Mouse (Mus musculus): ENCODE results near the gene 1700057G04Rik.

Gene 1700057G04Rik

DNA sequence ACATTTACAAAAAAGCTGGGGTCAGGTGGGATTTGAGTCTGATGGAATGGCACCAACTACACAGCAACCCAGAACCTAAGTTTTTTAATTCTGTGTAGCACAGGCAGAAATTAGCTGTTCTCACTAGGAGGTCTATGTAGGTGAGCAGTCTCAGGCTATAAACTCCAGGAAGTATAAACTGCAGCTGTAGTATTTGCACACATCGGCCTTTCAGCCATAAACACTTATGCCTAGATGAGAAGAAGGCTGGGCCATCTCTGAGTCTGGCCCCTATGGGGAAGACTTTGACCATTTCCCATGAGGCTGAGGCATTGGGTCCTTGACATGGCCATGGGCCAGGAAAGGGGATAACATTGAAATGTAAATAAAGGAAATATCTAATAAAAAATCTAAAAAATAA, 76.7 kb downstream of the 1700057G04Rik start:
- no peak for DNase-seq (ENCODE audit: low read depth, low spot score)

DNA sequence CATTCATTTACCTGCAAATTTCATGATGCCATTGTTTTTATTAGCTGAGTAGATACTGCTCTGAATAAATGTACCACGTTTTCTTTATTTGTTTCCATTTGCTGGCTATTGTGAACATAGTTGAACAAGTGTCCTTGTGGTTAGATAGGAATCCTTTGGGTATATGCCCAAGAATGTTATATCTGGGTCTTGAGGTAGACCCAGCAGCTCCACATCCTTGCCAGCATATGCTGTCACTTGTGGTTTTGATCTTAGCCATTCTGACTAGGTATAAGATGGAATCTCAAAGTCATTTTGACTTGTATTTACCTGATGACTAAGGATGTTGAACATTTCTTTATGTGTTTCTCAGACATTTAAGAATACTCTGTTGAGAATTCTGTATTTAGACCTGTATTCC, 77.7 kb downstream of the 1700057G04Rik start:
- DNase-seq (ENCODE audit: low read depth, low spot score) = no peak

DNA sequence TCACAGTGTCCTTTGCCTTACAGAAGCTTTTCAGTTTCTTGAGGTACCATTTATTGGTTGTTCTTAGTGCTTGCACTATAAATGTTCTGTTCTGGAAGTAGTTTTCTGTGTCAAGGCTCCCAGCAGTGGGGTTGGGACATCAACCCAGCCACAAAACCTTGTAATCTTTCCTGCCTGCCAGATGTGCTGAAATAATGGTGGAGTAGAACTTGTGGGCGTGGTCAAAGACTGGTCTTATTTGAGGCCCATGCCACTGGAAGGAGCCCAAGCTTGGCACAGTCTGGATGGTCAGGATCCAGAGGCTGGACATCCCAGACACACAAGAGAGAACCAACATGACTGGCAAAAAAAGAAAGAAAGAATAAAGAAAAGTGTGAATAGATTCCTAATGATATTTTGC, 78.2 kb downstream of the 1700057G04Rik start:
- no peak for DNase-seq (ENCODE audit: low read depth, low spot score)

DNA sequence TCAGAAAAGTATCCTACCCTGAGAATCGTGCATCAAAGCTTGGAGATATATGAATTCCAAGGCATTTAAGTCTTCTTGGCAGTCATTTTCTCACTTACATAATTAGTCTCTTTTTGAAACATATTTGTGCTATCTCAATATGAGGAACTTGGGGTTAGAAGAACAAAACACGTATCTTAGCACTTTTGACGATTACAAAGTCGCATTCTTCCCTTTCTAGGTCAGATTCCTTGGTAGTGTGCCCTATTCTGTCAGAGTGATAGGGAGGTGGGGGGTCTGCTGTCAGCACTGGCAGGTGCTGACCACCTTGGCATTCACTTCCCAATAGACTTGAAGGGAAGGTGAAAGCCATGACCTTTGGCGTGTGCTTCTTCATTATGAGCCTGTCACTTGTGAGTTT, 93.5 kb downstream of the 1700057G04Rik start:
- no peak for DNase-seq (ENCODE audit: low read depth, low spot score)

Data from mesoderm, embryonic 11.5 days (tissue).